Mouse (Mus musculus) spleen, adult 2 months (tissue): ENCODE measurements at regions not wholly inside any gene's neighbourhood (a gene's known extent, or its start where the extent isn't known, plus 50 kb on each side); places are given as distances from the start of the nearest gene placed in this dataset.

Source experiments
- CTCF ChIP-seq: fragments of 200-500 bp; IDR thresholded peaks from 2 replicates; pipeline ENCODE4 v1.5.1; 2011; ENCODE audit warnings: mild to moderate bottlenecking, inconsistent platforms; ENCODE audit not compliant: insufficient read depth, insufficient read length, insufficient replicate concordance; ENCODE audit errors: extremely low read depth
- POLR2A ChIP-seq: fragments of 200-500 bp; IDR thresholded peaks from 2 replicates; pipeline ENCODE4 v1.6.1; 2011; ENCODE audit warnings: low read depth, low read length, inconsistent platforms

DNA sequence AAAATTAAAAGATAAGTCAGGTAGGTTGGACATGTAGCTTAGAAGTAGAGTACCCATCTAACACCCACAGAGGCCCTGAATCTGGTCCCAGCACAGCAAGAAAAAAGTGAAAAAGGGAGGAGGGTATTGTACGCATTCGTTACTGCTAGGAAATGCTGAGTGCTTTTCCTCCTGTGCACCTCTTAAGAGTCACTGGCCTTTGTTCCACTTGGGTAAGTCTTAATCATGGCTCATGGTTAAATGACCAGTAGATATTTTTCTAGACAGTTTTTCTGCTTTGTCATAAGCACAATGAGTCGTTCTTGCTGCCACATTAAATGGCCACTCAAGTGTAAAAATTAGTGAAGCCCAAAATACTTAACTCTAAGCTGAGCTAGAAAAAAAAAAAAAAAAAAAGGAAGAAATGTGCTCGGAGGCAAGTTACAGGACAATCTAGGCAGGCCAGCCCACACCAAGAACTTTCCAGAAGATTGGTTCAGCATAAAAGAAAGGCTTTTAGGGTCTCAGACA, 86.0 kb upstream of the Ank start:
- TF ChIP-seq CTCF (no peak), POLR2A (no peak)
